Mouse (Mus musculus): Measurements from ENCODE around the gene P4hb. TPM values are rescaled to one million over a fixed set of nuclear protein-coding genes. Genes with fewer than 3 reads are reported as not detected.
"Not testable (repeated sequence)": the region's sequence is repeated elsewhere in the genome, so short reads cannot be mapped to it uniquely, and the experiment has no call there.

The P4hb gene
- polyA plus RNA-seq, 1 experiment from 2014 or later = 648 TPM

DNA sequence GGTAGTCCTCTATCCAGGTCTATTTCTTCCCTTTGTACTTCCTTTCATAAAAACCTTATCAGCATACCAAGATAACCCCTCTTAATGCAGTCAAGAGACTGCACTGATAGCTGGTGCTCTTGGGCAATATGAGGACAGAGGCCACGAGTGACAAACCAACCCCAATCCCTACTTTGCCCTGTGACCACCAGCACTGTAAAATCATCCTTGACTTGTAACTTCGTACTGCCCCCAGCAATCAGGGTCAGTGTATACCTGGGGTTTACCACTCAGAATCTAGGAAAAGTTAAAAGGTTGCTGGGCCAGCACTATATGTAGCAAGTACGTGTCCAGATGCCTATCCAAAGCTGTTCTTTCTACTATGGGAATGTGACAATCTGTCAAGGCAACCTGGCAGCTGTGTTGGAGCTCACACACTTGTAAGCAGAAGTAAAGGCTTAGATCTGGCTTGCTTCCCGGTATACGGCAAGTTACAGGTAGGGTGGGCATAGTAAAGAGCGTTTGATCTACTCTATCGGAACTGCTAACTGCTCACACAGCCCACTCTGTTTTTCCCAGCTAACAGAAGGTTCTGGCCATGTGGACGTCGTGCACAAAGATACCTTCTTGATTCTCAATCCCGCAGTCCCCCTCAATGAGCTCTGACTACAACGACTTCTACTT is 1.2 kb downstream of the P4hb start:
- Histone ChIP-seq H3K27ac (ENCODE audit: low read depth, low read length) (peak overlapping the region; percentile 85), H3K4me2 (peak overlapping the region; percentile 93), H3K4me1 (replicated peaks; ENCODE audit: control insufficient read depth, insufficient read depth, low read length) (peaks cover 25% of the 10 kb centered on the region), H3K4me3 (ENCODE audit: low read depth, low read length) (peak overlapping the region; percentile 81), H3K27me3 (replicated peaks; ENCODE audit: control insufficient read depth, insufficient read depth, low read length) (no peaks in the 10 kb centered on the region), H3K9me3 (ENCODE audit: control insufficient read depth, low read length) (no peaks in the 10 kb centered on the region), H3K9ac (ENCODE audit: low read depth, low read length) (peak overlapping the region; percentile 97), H3K36me3 (ENCODE audit: control insufficient read depth, insufficient read depth, low read length) (peaks cover 34% of the 10 kb centered on the region)
- WGBS = 6% methylated on average over 11 of the region's 11 CpGs
- DNase-seq (ENCODE audit: low spot score) (no peak), ATAC-seq (replicated peaks; ENCODE audit: low FRiP score) (no peak)

DNA sequence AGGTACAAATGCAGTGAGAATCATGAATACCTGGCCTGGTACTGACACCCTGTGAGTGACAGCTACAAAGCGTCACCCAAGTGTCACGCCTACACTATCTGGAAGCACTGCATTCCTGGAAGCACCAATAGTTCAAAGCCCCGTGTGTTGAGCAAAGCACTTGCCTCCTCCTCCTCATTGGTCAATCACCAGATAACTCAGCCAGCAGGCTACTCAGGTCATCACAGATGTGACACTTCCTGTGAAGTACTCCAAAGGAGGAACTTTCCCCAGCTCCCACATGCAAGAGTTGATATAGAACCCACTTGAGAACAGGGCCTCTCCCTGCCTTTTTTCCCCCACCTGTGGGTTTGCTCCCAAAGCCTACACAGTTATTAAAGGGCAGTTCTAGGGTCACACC is 1.9 kb downstream of the P4hb start:
- H3K27me3 ChIP-seq (replicated peaks; ENCODE audit: control insufficient read depth, insufficient read depth, low read length) = no peaks in the 10 kb centered on the region
- no peaks in the 10 kb centered on the region for H3K9me3 ChIP-seq (ENCODE audit: control insufficient read depth, low read length)
- no peak overlapping the region for H3K27ac ChIP-seq (ENCODE audit: low read depth, low read length)
- peak overlapping the region; percentile 81 for H3K4me3 ChIP-seq (ENCODE audit: low read depth, low read length)
- WGBS = 39% methylated on average over 3 of the region's 3 CpGs
- peak overlapping the region; percentile 97 for H3K9ac ChIP-seq (ENCODE audit: low read depth, low read length)
- DNase-seq (ENCODE audit: low spot score) = no peak
- peaks cover 25% of the 10 kb centered on the region for H3K4me1 ChIP-seq (replicated peaks; ENCODE audit: control insufficient read depth, insufficient read depth, low read length)
- no peak for ATAC-seq (replicated peaks; ENCODE audit: low FRiP score)
- peak overlapping the region; percentile 93 for H3K4me2 ChIP-seq
- peaks cover 41% of the 10 kb centered on the region for H3K36me3 ChIP-seq (ENCODE audit: control insufficient read depth, insufficient read depth, low read length)

DNA sequence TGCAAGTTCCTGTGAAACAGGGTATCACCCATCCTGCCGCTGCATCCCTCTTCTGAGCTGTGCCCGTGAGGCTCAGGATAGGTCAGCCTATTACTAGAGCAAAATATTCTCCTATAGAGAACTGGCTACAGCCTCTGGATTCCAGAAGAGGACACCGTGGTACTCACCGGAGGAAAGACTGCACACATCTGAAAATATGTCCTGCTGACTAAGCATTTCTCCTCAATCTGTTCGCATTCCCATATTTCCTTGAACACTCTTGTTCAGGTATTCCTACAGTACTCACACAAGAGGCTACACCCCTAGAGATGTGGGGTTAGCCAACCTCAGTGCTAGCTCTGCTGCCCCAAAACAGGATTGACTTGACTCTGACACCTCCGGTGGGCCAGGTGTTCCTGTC is 4.7 kb downstream of the P4hb start:
- no peak overlapping the region for H3K9ac ChIP-seq (ENCODE audit: low read depth, low read length)
- no peaks in the 10 kb centered on the region for H3K9me3 ChIP-seq (ENCODE audit: control insufficient read depth, low read length)
- no peak overlapping the region for H3K27ac ChIP-seq (ENCODE audit: low read depth, low read length)
- H3K27me3 ChIP-seq (replicated peaks; ENCODE audit: control insufficient read depth, insufficient read depth, low read length) = no peaks in the 10 kb centered on the region
- DNase-seq (ENCODE audit: low spot score) (no peak), ATAC-seq (replicated peaks; ENCODE audit: low FRiP score) (no peak)
- peaks cover 66% of the 10 kb centered on the region for H3K36me3 ChIP-seq (ENCODE audit: control insufficient read depth, insufficient read depth, low read length)
- H3K4me1 ChIP-seq (replicated peaks; ENCODE audit: control insufficient read depth, insufficient read depth, low read length) = peaks cover 14% of the 10 kb centered on the region
- no peak overlapping the region for H3K4me3 ChIP-seq (ENCODE audit: low read depth, low read length)
- no peak overlapping the region for H3K4me2 ChIP-seq
- 95% methylated on average over 6 of the region's 6 CpGs for WGBS

DNA sequence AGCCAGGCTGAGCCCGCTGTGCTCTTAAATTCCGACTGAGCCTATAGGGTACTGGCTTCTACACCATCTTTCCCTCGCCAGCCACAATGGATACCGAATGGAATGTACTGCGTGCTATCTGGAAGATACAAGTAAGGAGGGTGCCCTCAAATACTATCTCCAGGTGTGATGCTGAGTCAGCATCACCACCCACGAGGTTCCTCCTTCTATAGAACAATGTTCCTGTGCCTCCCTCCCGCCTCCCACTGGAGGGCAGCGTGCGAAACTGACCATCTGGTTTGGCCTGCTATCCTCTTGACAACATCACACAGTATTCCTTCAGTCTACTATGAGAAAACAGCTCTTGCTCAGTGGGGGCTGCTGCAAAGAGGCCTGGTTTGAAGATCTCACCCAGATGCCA is 7.9 kb downstream of the P4hb start:
- no peak overlapping the region for H3K4me2 ChIP-seq
- H3K27me3 ChIP-seq (replicated peaks; ENCODE audit: control insufficient read depth, insufficient read depth, low read length) = no peaks in the 10 kb centered on the region
- H3K4me1 ChIP-seq (replicated peaks; ENCODE audit: control insufficient read depth, insufficient read depth, low read length) = no peaks in the 10 kb centered on the region
- no peak overlapping the region for H3K9ac ChIP-seq (ENCODE audit: low read depth, low read length)
- H3K36me3 ChIP-seq (ENCODE audit: control insufficient read depth, insufficient read depth, low read length) = peaks cover 84% of the 10 kb centered on the region
- no peak overlapping the region for H3K27ac ChIP-seq (ENCODE audit: low read depth, low read length)
- WGBS = 86% methylated on average over 9 of the region's 9 CpGs
- H3K9me3 ChIP-seq (ENCODE audit: control insufficient read depth, low read length) = no peaks in the 10 kb centered on the region
- H3K4me3 ChIP-seq (ENCODE audit: low read depth, low read length) = no peak overlapping the region
- no peak for DNase-seq (ENCODE audit: low spot score)
- no peak for ATAC-seq (replicated peaks; ENCODE audit: low FRiP score)

DNA sequence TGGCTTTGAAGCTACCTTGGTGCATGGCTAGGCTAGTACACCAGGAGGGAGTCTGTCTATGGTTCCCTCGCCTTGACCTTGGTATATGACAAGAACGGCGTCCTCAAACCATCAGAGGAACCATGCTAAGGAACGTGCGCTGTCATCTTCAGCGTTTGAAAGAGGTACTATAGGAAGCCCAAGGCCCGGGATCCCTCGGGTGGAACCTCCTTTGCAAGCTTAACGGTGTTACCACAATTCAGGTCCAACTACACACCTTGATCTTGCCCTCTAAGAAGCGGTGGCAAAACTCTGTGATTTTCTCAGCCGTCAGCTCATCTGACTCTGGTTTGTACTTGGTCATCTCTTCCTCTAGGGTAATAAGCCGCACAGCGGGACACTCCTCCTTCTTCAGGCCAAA is 10.1 kb downstream of the P4hb start:
- DNase-seq (ENCODE audit: low spot score) (no peak), ATAC-seq (replicated peaks; ENCODE audit: low FRiP score) (no peak)
- Histone ChIP-seq H3K4me1 (replicated peaks; ENCODE audit: control insufficient read depth, insufficient read depth, low read length) (no peaks in the 10 kb centered on the region), H3K9ac (ENCODE audit: low read depth, low read length) (no peak overlapping the region), H3K27ac (ENCODE audit: low read depth, low read length) (no peak overlapping the region), H3K9me3 (ENCODE audit: control insufficient read depth, low read length) (no peaks in the 10 kb centered on the region), H3K36me3 (ENCODE audit: control insufficient read depth, insufficient read depth, low read length) (peaks cover 86% of the 10 kb centered on the region), H3K4me3 (ENCODE audit: low read depth, low read length) (no peak overlapping the region), H3K27me3 (replicated peaks; ENCODE audit: control insufficient read depth, insufficient read depth, low read length) (no peaks in the 10 kb centered on the region), H3K4me2 (no peak overlapping the region)
- WGBS = 94% methylated on average over 13 of the region's 13 CpGs

DNA sequence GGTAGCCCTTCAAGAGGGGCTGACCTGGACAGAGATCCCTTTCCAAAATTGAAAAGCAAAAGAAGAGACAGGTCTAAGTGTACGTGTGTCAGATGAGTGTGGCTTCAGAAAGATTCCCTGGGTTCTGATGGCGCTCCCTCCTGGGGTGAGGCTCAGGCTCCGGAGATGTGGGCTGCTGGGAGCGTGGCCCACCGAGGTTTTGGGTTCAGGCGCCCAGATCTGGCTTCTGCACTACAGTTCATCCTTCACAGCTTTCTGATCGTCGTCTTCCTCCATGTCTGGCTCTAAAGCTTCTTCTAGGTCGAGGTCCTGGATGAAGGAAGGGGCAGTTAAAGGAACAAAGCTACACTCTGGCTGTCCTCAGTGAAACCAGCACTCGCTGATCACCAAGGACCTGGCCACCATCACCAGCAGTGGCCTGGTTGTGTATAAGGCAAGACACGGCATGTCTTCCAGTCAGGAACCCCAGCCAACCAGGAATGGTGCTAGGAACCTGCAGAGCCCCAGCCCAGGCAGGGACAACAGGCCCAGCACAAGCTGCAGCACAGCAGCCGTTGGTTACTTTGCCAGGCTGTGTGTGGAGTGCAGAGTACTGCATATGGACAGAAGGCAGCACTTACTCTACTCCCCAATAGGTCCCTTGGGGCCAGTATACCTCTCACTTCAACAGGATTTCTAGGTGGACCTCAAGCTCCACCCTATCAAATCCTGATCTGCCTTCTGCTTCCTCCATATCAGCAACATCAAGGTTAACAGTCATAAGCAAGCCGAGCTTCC is 11.9 kb downstream of the P4hb start:
- Histone ChIP-seq H3K9ac (ENCODE audit: low read depth, low read length) (no peak overlapping the region), H3K36me3 (ENCODE audit: control insufficient read depth, insufficient read depth, low read length) (peaks cover 71% of the 10 kb centered on the region), H3K4me1 (replicated peaks; ENCODE audit: control insufficient read depth, insufficient read depth, low read length) (no peaks in the 10 kb centered on the region), H3K4me3 (ENCODE audit: low read depth, low read length) (no peak overlapping the region), H3K4me2 (no peak overlapping the region), H3K9me3 (ENCODE audit: control insufficient read depth, low read length) (no peaks in the 10 kb centered on the region), H3K27ac (ENCODE audit: low read depth, low read length) (no peak overlapping the region), H3K27me3 (replicated peaks; ENCODE audit: control insufficient read depth, insufficient read depth, low read length) (no peaks in the 10 kb centered on the region)
- DNase-seq (ENCODE audit: low spot score) (no peak), ATAC-seq (replicated peaks; ENCODE audit: low FRiP score) (no peak)
- WGBS = 88% methylated on average over 13 of the region's 13 CpGs

DNA sequence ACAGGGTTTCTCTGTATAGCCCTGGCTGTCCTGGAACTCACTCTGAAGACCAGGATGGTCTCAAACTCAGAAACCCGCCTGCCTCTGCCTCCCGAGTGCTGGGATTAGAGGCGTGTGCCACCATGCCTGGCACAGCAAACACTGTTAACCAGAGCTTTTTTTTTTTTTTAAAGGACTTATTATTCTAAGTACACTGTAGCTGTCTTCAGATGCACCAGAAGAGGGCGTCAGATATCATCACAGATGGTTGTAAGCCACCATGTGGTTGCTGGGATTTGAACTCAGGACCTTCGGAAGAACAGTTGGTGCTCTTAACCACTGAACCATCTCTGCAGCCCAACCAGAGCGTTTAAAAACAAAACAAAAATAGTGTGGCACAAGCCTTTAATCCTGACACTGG is 14.2 kb downstream of the P4hb start:
- H3K27ac ChIP-seq (ENCODE audit: low read depth, low read length); ATAC-seq (replicated peaks; ENCODE audit: low FRiP score); H3K4me2 ChIP-seq; H3K4me1 ChIP-seq (replicated peaks; ENCODE audit: control insufficient read depth, insufficient read depth, low read length); H3K4me3 ChIP-seq (ENCODE audit: low read depth, low read length); DNase-seq (ENCODE audit: low spot score); H3K9me3 ChIP-seq (ENCODE audit: control insufficient read depth, low read length); H3K27me3 ChIP-seq (replicated peaks; ENCODE audit: control insufficient read depth, insufficient read depth, low read length); H3K9ac ChIP-seq (ENCODE audit: low read depth, low read length): not testable (repeated sequence)
- 82% methylated on average over 6 of the region's 6 CpGs for WGBS
- H3K36me3 ChIP-seq (ENCODE audit: control insufficient read depth, insufficient read depth, low read length) = peaks cover 51% of the 10 kb centered on the region

DNA sequence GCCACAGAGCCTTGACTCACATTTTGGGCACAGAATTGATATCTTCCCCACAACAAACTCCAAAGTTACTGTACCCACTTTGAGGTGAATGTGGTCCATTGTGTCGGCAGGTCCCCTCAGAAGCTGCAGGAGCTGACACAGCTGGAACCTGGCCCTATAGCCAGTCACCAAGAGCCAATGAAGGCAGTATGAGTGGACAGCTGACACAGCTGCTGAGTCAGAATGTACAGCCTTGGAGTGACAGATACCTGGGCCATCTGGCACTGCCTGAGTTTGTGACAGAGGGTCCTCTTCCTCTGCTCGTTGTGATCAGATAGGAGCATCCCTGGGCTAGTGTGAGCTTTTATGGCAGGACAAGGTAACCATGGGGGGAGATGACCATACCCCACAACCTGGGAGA is 17.8 kb downstream of the P4hb start:
- Histone ChIP-seq H3K27ac (ENCODE audit: low read depth, low read length) (no peak overlapping the region), H3K9ac (ENCODE audit: low read depth, low read length) (no peak overlapping the region), H3K4me2 (no peak overlapping the region), H3K4me1 (replicated peaks; ENCODE audit: control insufficient read depth, insufficient read depth, low read length) (peaks cover 2% of the 10 kb centered on the region; the same call in 1 of the 2 replicates), H3K27me3 (replicated peaks; ENCODE audit: control insufficient read depth, insufficient read depth, low read length) (no peaks in the 10 kb centered on the region), H3K9me3 (ENCODE audit: control insufficient read depth, low read length) (no peaks in the 10 kb centered on the region), H3K36me3 (ENCODE audit: control insufficient read depth, insufficient read depth, low read length) (peaks cover 15% of the 10 kb centered on the region), H3K4me3 (ENCODE audit: low read depth, low read length) (no peak overlapping the region)
- WGBS = 64% methylated on average over 2 of the region's 2 CpGs
- DNase-seq (ENCODE audit: low spot score) (no peak), ATAC-seq (replicated peaks; ENCODE audit: low FRiP score) (no peak)

DNA sequence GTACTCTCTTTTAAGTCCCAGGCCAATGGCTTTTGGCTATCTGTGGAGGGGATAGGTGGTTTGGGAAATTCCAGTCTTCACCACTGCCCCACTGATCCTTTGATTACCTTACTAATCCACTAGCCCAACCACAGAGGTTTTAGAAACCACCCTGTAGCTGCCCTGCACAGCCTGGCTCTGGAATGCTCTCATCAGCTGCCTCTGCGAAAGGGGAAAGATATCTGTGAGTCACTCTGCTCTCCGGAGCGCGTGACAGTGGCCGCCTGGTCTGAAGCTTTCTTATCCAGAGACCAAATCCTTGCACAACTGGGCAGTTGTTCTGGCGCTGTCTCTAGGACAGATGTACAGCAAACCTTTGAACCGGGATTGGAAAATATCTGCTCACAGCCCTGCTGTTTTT is 18.2 kb downstream of the P4hb start:
- Histone ChIP-seq H3K4me1 (replicated peaks; ENCODE audit: control insufficient read depth, insufficient read depth, low read length) (peaks cover 6% of the 10 kb centered on the region), H3K9me3 (ENCODE audit: control insufficient read depth, low read length) (no peaks in the 10 kb centered on the region), H3K4me2 (no peak overlapping the region), H3K4me3 (ENCODE audit: low read depth, low read length) (no peak overlapping the region), H3K27me3 (replicated peaks; ENCODE audit: control insufficient read depth, insufficient read depth, low read length) (no peaks in the 10 kb centered on the region), H3K27ac (ENCODE audit: low read depth, low read length) (no peak overlapping the region), H3K9ac (ENCODE audit: low read depth, low read length) (no peak overlapping the region), H3K36me3 (ENCODE audit: control insufficient read depth, insufficient read depth, low read length) (peaks cover 10% of the 10 kb centered on the region)
- ATAC-seq (replicated peaks; ENCODE audit: low FRiP score) (no peak), DNase-seq (ENCODE audit: low spot score) (no peak)
- 60% methylated on average over 7 of the region's 7 CpGs for WGBS
